Mouse (Mus musculus): ENCODE measurements around the gene Sigirr.

DNA sequence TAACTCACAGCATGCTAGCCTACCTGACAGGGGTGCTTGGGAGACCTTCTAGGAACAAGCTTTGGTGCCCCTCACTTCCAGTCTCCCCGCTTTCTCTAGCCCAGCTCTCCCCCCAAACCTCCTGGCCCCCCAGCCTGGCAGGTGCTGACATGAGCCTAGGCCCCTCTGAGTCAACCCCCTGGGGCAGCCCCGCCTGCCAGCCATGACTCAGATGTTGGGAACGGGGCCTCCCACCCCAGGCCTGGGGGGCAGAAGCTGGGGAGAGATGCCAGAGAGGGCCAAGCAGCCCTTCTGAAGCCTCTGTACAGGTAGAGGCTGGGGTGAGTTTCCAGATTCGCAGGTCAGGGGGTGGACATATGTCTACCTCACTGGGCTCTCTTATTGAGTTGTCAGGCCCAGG lies 21.5 kb downstream of the Sigirr start:
- TF ChIP-seq GATA1 (IDR thresholded peaks at IDR 0.05; ENCODE audit: borderline replicate concordance, low read length) (no peak), FLI1 (IDR thresholded peaks at IDR 0.05; ENCODE audit: low read length) (no peak)
